Comparison of ENCODE assay signal across 8 mouse cellular contexts in genomic region chr9:112186336-112187305, GRCm38 (mm10). TPM values are rescaled to one million over a fixed set of nuclear protein-coding genes. Genes with fewer than 3 reads are reported as not detected.
DNase-seq lines count a peak whose midpoint lies in the region; ATAC-seq lines count a peak whose summit lies in the region.

No protein-coding gene starts in this region.

- ATAC-seq in heart, embryonic 12.5 days (ENCODE audit: insufficient number of reproducible peaks, low FRiP score), result no peak
- ATAC-seq in limb, embryonic 12.5 days (ENCODE audit: insufficient number of reproducible peaks, insufficient read depth, low FRiP score, low TSS enrichment, low read depth), result no peak
- 0 out of 2 replicates have a peak, but pooled peaks have one; percentile 38 for ATAC-seq in neural tube, embryonic 14.5 days (ENCODE audit: low read depth)

- no peaks in the 10 kb centered on the region for H3K36me3 ChIP-seq in heart, embryonic 12.5 days
- no peaks in the 10 kb centered on the region for H3K36me3 ChIP-seq in limb, embryonic 12.5 days
- peaks cover 7% of the 10 kb centered on the region; the same call in 1 of the 2 replicates for H3K36me3 ChIP-seq in neural tube, embryonic 14.5 days (ENCODE audit: control insufficient read depth, insufficient read depth, low read length)

- no peaks in the 10 kb centered on the region for H3K9me3 ChIP-seq in heart, embryonic 12.5 days (replicated peaks)
- no peaks in the 10 kb centered on the region for H3K9me3 ChIP-seq in limb, embryonic 12.5 days
- H3K9me3 ChIP-seq in neural tube, embryonic 14.5 days (ENCODE audit: control insufficient read depth, low read length), result no peaks in the 10 kb centered on the region

- no peak overlapping the region for H3K27ac ChIP-seq in heart, embryonic 12.5 days (ENCODE audit: poor library complexity, severe bottlenecking)
- H3K27ac ChIP-seq in limb, embryonic 12.5 days, result no peak overlapping the region
- no peak overlapping the region for H3K27ac ChIP-seq in neural tube, embryonic 14.5 days (ENCODE audit: low read depth, low read length)

- no peak overlapping the region; the same call in 1 of the 2 replicates for H3K9ac ChIP-seq in heart, embryonic 12.5 days
- no peak overlapping the region for H3K9ac ChIP-seq in limb, embryonic 12.5 days (replicated peaks)
- no peak overlapping the region for H3K9ac ChIP-seq in neural tube, embryonic 14.5 days (replicated peaks; ENCODE audit: low read depth, low read length)

- H3K4me1 ChIP-seq in heart, embryonic 12.5 days (replicated peaks), result peaks cover 20% of the 10 kb centered on the region
- H3K4me1 ChIP-seq in limb, embryonic 12.5 days (replicated peaks), result peaks cover 7% of the 10 kb centered on the region
- peaks cover 19% of the 10 kb centered on the region; the same call in 1 of the 2 replicates for H3K4me1 ChIP-seq in neural tube, embryonic 14.5 days (ENCODE audit: control insufficient read depth, insufficient read depth, low read length)

- WGBS in heart, embryonic 12.5 days, result 15% methylated on average over 14 of the region's 14 CpGs
- 30% methylated on average over 14 of the region's 14 CpGs for WGBS in limb, embryonic 12.5 days
- 13% methylated on average over 14 of the region's 14 CpGs for WGBS in neural tube, embryonic 14.5 days

- no peak overlapping the region for H3K4me3 ChIP-seq in heart, embryonic 12.5 days
- no peak overlapping the region for H3K4me3 ChIP-seq in limb, embryonic 12.5 days (replicated peaks)
- H3K4me3 ChIP-seq in neural tube, embryonic 14.5 days (ENCODE audit: low read depth, low read length), result no peak overlapping the region

- DNase-seq in heart, postnatal 25 days (ENCODE audit: low spot score), result no peak
- peak; percentile 23 for DNase-seq in embryo, embryonic 9.5 days (ENCODE audit: extremely low spot score)
- DNase-seq in gastrocnemius, postnatal 14 days, result no peak
- DNase-seq in lung, postnatal 14 days, result no peak
- DNase-seq in ovary, adult 18-20 months (ENCODE audit: low spot score), result no peak

- peak overlapping the region; percentile 43 for H3K4me2 ChIP-seq in heart, embryonic 12.5 days
- H3K4me2 ChIP-seq in limb, embryonic 12.5 days, result peak overlapping the region; percentile 40
- 0 out of 2 replicates have a peak overlapping the region, but pooled peaks have one; percentile 4 for H3K4me2 ChIP-seq in neural tube, embryonic 14.5 days (ENCODE audit: low read depth, low read length)

- H3K27me3 ChIP-seq in heart, embryonic 12.5 days (replicated peaks), result no peaks in the 10 kb centered on the region
- no peaks in the 10 kb centered on the region for H3K27me3 ChIP-seq in limb, embryonic 12.5 days
- H3K27me3 ChIP-seq in neural tube, embryonic 14.5 days (ENCODE audit: control insufficient read depth, insufficient read depth, low read length), result no peaks in the 10 kb centered on the region

- intact Hi-C loops in heart, postnatal 25 days (cut with DNase I), result no loop called here
- intact Hi-C loops in gastrocnemius, postnatal 14 days (cut with DNase I; ENCODE audit: low total_unique reads), result no loop called here

RNA-seq across cellular contexts. Expression of gene Arpp21, which starts 49.1 kb away (rescaled TPM):
- polyA plus RNA-seq in heart, embryonic 12.5 days (2016; fragmentation: Nextera tagmentation; extraction: Ambion mirVana), result 2.1 and 3.2 TPM in 2 replicates
- total RNA-seq in heart, postnatal 25 days (2021), result 1 to 10 TPM; 1.6 to 2.1 TPM
- 11.9 and 14.4 TPM in 2 replicates for polyA plus RNA-seq in limb, embryonic 12.5 days (2016; fragmentation: Nextera tagmentation; extraction: Ambion mirVana)
- 39.6 and 59.8 TPM in 2 replicates for polyA plus RNA-seq in neural tube, embryonic 14.5 days (2014; fragmentation: Nextera tagmentation; extraction: Ambion mirVana)
- 10 to 100 TPM; 35.9 to 42.1 TPM for total RNA-seq in gastrocnemius, postnatal 14 days (2021)
